Mouse (Mus musculus): ENCODE results near the gene Epas1.

GRCm38 (mm10) chr17:86830893-86831292, 77.4 kb downstream of the Epas1 start:
- no peak for TF ChIP-seq CTCF (IDR thresholded peaks at IDR 0.05; ENCODE audit: borderline replicate concordance, insufficient read depth, low read length)
- TF ChIP-seq POLR2A (IDR thresholded peaks at IDR 0.05; ENCODE audit: low read depth, low read length) = no peak

All from embryonic fibroblast, embryonic 13.5 days (primary cell).